Mouse (Mus musculus) WW6 (cell line): ENCODE results near the gene Osgepl1.
"Not testable (repeated sequence)": the region's sequence is repeated elsewhere in the genome, so short reads cannot be mapped to it uniquely, and the experiment has no call there.

ENCODE experiments used
- DNase-seq: peaks from one replicate; pipeline ENCODE4 v3.0.0-alpha.2; 2013; ENCODE audit warnings: low read depth, low spot score

Gene Osgepl1

DNA sequence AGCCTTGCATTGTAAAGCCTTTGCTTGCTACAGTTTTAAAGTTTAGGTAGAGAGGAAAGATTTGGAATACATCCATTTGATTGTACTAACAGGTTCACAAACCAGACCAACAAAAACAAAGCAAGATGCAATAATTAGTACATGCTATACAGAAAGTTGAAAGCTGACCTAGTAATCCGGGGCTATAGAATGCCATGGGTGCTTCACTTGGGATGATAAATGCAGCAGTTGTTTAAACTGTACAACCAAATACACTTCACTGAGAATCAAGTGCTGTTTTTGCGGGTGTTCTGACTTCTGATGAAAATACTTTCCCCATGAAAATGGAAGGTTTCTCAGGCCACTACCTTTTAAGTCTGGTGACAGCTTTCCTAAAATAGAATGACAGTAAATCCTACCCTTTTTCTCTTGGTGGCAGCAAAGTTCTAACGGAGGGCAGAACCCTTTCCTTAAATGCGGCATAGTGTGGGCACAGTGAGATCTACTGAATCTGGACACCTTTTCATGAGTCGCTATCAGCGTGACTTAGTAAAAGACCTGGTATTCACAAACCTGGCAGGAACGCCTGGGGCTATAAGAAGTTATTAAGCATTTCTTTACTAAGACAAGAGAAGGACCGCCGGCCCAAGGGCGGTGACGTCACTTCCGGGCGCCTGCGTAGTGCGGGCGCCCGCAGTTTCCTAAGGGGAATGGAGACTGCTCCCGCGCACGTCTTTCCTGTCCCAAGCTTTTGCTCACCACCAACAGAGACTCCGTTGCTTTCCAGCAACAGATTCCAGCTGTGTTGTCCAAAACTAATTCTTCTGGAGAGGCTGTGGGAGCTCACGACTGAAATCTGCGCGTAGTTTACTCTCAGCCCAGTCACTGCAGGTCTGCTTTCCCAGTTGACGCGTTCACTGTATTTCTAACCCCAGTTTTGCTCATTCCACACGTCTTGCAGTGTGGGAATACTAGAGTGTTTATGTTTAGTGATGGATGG, at the start of gene Osgepl1:
TSS of gene Osgepl1 (plus strand) at position 636 of the 979 bp plus-strand sequence.
- DNase-seq = peak; percentile 60

DNA sequence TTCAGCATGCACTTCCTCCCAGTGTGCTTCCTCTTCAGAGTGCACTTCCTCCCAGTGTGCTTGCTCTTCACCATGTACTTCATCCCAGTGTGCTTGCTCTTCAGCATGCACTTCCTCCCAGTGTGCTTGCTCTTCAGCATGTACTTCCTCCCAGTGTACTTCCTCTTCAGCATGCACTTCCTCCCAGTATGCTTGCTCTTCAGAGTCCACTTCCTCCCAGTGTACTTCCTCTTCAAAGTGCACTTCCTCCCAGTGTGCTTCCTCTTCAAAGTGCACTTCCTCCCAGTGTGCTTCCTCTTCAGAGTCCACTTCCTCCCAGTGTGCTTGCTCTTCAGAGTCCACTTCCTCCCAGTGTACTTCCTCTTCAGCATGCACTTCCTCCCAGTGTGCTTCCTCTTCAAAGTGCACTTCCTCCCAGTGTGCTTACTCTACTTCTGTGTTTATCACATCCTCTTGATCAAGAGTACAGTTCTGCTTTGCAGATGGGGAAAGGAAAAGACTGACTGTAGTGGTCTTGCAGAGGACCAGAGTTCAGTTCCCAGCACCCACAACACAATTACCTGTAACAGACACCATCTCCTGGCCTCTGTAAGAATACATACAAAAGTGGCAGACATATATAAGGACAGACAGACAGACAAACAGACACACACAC, 48.3 kb upstream of the Osgepl1 start:
- not testable (repeated sequence) for DNase-seq

DNA sequence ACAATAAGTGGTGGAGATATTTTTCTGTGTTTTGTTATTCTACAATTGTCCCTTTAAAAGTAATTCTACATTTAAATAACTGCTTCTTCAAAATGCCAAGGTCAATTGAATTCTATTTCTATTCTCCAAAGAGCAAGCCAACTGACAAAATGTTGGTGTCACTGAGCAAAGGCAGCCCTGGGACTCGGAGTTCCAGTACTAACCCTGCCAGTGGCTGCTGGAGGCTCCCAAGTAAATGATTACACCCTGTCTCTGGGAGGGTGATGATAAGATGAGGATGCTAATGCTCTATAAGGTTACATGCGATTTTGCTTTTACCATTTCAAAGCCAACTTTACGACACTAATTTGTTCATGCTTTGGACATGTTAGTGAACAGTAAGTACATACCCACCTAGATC, 43.5 kb upstream of the Osgepl1 start:
- DNase-seq = no peak

DNA sequence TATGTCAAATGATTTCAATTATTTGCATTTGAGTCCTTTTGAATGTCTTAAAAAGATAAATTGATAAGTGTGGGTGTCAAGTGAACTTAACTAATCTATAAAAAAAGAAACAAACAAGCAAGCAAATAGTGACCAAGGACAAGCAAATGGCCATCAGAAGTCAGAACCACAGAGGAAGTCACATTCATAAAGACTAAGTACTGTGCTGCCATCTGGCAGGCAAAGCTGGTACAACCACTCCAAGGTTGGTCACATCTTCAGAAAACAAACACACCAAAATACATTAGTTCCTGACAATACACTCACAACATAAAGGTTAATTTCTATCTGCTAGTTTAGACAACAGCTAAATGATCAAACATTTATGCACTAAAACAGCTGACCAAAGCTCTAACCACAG, 40.8 kb upstream of the Osgepl1 start:
- no peak for DNase-seq

DNA sequence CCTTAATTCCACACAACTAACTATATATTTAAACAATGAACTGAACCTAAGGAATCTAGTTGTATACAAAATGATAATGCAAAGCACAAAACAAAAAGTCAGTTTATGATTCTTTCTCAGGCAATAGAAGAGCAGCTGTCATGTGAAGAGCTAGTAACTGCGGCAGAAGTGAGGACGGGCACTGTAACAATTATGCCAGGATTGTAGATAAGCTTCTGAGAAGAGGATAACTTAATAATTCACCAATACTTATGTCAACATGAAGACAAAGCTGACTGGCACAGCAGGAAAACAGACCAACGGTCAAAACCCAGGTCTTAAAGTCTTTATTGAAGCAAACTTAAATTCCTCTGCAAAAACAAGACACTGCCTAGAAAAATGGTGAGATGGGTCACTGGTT, 22.2 kb upstream of the Osgepl1 start:
- DNase-seq = no peak

DNA sequence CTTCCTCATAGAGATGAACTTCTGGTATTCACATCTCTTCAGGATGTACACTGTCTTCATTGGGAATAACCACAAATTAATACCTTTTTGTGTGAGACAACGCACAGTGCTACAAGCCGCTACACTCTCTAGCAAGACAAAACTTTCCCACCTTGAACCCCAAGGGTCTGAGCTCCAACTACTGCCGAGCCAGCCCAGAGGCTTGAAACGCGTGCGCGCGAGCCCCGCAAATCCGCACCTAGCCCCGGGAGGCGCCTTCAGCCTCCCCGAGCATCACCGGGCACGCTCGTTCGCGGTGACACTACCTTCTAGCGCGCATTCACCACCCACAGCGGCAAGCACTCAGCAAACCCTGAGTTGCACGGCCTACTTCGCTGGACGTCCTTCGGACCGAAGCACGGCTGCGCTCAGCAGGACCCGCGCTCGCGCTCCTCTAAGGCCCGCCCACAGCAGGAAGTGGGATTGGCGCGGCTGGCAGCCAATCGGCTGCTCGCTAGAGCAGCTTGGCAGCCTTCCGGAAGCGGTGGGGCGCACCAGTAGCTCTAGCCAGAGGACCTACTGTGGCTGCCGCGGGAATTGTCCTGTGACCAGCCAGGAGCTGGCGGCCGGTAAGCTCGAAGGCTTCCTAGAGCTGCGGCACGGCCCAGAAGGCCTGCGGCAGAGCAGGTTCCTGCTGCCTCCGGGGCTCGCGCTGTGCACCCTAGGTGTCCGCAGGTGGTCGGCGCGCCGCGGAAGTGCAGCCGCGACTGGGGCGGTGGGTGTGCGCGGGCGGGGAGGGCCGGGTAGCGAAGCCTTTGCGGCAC, 16.6 kb upstream of the Osgepl1 start, which contains the start of the genes Pms1, Ormdl1 and Gm28778:
TSS of gene Pms1 (minus strand) at position 438 of the 803 bp plus-strand sequence.
TSS of gene Ormdl1 (plus strand) at position 515 of the 803 bp plus-strand sequence.
TSS of gene Gm28778 (plus strand) at position 531 of the 803 bp plus-strand sequence.
- DNase-seq = peak; percentile 86

GRCm38 (mm10) chr1:53300506-53300905, 12.9 kb upstream of the Osgepl1 start:
- DNase-seq = no peak

- no peak for DNase-seq
Observed at GRCm38 (mm10) chr1:53321662-53322344, 8.4 kb downstream of the Osgepl1 start.

DNA sequence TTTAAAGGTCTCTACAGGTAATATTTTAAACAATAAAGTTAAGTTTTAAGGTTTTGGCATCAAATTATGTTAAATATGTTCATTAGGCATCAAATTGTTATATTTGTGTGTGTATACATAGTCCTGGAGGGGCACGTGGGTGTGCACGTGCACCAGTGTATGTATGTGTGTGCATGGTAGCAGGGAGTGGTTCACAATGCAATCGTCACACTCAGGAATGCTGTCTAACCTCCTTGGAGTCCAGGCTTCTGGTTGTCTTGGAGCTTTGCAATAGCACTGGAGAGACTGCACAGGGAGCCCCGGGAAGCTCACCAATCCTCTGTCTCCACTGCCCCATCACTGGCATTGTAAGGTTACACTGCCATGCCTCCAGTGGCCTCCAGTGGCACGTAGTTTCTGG, 9.8 kb downstream of the Osgepl1 start:
- no peak for DNase-seq

- DNase-seq = no peak
Observed at GRCm38 (mm10) chr1:53324277-53324676, 10.9 kb downstream of the Osgepl1 start.

GRCm38 (mm10) chr1:53324827-53325494, 11.5 kb downstream of the Osgepl1 start:
- no peak for DNase-seq

DNA sequence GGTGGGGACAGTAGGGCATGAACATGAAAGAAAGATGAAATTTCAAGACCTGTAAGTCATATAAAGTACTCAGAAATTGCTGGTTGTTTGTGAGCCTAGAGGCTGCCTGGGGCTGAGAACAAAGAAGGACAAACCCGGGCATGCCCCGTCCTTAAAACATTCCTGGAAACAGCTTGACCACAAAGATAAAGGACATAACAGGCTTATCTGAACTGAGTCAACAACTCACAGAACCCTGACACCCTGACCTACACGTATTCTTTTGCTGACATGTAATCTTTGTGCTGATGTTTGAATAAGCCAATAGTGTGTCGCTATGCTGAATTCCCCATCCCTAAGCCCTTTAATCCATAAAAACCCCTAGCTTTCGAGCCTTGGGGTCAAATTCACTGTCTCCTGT, 20.1 kb downstream of the Osgepl1 start:
- not testable (repeated sequence) for DNase-seq

DNA sequence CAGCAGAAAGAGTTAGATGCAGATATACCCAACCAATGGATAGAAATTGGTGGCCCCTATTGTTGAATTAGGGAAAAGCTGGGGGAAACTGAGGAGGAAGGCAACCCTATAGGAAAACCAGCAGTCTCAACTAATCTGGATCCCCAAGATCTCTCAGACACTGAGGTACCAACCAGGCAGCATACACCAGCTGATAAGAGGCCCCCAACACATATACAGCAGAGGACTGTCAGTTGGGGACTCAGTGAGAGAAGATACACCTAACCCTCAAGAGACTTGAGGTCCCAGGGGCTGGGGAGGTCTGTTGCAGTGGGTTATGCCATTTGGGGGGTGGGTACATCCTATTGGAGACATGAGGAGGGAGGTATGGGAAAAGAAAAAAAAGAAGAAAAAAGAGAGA, 22.0 kb downstream of the Osgepl1 start:
- DNase-seq = no peak

- DNase-seq = not testable (repeated sequence)
Observed at GRCm38 (mm10) chr1:53337403-53337802, 24.0 kb downstream of the Osgepl1 start.

GRCm38 (mm10) chr1:53341071-53341470, 27.6 kb downstream of the Osgepl1 start:
- no peak for DNase-seq

DNA sequence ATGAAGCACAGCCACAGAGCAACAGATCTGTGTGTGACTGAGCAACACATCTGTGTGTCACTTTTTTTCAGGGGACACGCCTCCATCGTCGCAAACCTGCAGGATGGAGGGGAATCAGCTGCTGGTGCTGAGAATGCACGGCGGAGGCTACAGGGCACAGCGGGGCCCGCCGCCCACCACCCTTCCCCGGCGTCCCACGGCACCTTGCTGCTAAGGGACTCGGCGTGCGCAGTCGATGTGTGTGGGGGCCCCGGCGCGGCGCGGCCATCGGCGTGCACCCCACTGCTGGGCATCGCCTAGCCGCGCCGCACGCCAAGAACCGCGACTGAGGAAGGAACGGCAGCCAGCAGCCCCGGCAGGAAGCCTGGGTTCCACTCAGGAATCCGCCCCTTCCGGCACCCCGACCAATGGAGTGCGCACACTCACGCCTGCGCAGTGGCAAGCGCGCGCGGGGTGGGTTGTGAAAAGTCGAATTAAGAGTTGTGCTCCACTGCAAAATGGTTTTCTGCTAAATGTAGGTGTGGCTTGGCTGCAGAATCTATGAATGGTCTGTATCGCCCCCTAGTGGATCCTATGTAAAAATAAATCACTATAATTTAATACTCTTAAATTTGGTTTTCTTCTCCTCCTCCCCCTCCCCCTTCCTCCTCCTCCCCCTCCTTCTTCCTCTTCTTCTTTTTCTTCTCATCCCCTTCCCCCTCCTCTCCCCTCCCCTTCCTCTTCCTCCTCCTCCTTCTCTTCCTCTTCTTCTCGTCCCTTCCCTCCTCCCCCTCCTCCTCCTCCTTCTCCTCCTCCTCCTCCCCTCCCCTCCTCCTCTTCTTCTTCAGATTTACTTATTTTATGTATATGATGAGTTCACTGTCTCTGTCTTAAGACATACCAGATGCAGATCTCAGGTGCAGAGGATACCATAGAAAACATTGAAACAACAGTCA, 39.2 kb downstream of the Osgepl1 start, which contains the start of the genes Asdurf, Gm28551 and Asnsd1:
TSS of gene Asdurf (minus strand) at position 293 of the 935 bp plus-strand sequence.
TSS of gene Gm28551 (minus strand) at position 341 of the 935 bp plus-strand sequence.
TSS of gene Asnsd1 (minus strand) at position 426 of the 935 bp plus-strand sequence.
- peak; percentile 87 for DNase-seq

- no peak for DNase-seq
Observed at GRCm38 (mm10) chr1:53358988-53359387, 45.6 kb downstream of the Osgepl1 start.
